9 mouse cellular contexts compared by ENCODE assay signal in the genomic region with DNA sequence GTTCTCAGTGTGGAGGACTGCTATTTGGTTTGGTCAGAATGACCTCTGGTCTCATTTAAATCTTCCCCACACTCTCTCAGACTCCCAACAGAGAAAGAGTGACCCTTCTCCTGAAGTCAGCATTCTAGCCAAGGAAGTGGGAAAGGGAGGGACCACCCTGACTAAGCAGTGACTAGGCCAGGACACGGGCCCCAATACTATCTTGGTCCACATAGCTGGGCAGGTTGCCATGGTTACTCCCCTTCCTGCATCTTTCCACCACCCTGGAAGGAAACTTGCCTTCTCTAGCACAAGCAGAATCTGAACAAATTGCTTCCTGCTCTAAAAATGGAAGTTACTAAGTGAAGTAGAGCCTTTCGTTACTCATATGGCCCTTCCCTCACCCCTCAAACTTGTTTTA. TPM values are rescaled to one million over a fixed set of nuclear protein-coding genes. Genes with fewer than 3 reads are reported as not detected.
A peak's percentile ranks its signal among the peaks of the same experiment; 100 is the strongest.
DNase-seq lines count a peak whose midpoint lies in the region; ATAC-seq and TF ChIP-seq lines count a peak whose summit lies in the region.
"Had no signal": no experiment of that assay in that cellular context is flagged by ENCODE, and none has a peak within 500 bp of the region (broad histone marks: within the 10 kb centered on the region; RNA-seq: fewer than 3 reads in every experiment).

No protein-coding gene starts in this region.

- TF ChIP-seq CTCF in kidney, adult 2 months (conservative IDR thresholded peaks at IDR 0.05; ENCODE audit: insufficient read depth, insufficient read length, low read depth, low read length) = no peak

- H3K4me3 ChIP-seq in kidney, adult 2 months (ENCODE audit: insufficient read depth, low read depth, low read length) = no peak overlapping the region
- H3K4me3 ChIP-seq in stomach, embryonic 15.5 days (replicated peaks) = no peak overlapping the region
- no peak overlapping the region for H3K4me3 ChIP-seq in midbrain, embryonic 15.5 days

- WGBS in kidney, adult 2 months = 26% methylated on average over 2 of the region's 2 CpGs
- 17% methylated on average over 2 of the region's 2 CpGs for WGBS in stomach, embryonic 15.5 days
- 42% methylated on average over 2 of the region's 2 CpGs for WGBS in midbrain, embryonic 15.5 days

- DNase-seq in right cerebral cortex, postnatal 10 days (ENCODE audit: low spot score in 2 of 2) = peak; percentile 58 to 63
- DNase-seq in right cerebral cortex, postnatal 25 days = no peak
- peak; percentile 57 for DNase-seq in gastrocnemius, adult 18-20 months (ENCODE audit: low spot score)
- peak; percentile 90 for DNase-seq in kidney, adult 2 months
- no peak for DNase-seq in thymus, postnatal 10 days (ENCODE audit: low spot score in 2 of 2)
- DNase-seq in left cerebral cortex, adult 8-10 months (ENCODE audit: low spot score in 2 of 2) = no peak

- peaks cover 20% of the 10 kb centered on the region; the same call in 1 of the 2 replicates for H3K4me1 ChIP-seq in kidney, adult 2 months (ENCODE audit: control insufficient read depth, insufficient read depth, low read length)
- H3K4me1 ChIP-seq in stomach, embryonic 15.5 days = peaks cover 12% of the 10 kb centered on the region; the same call in 1 of the 2 replicates
- H3K4me1 ChIP-seq in midbrain, embryonic 15.5 days = peaks cover 7% of the 10 kb centered on the region

- TF ChIP-seq POLR2A in kidney, adult 2 months (IDR thresholded peaks at IDR 0.05; ENCODE audit: low read depth, low read length) = no peak

- no peak overlapping the region for H3K4me2 ChIP-seq in stomach, embryonic 15.5 days
- no peak overlapping the region for H3K4me2 ChIP-seq in midbrain, embryonic 15.5 days

- H3K27ac ChIP-seq in kidney, adult 2 months (ENCODE audit: insufficient read depth, low read depth, low read length) = peak overlapping the region; percentile 81
- no peak overlapping the region for H3K27ac ChIP-seq in stomach, embryonic 15.5 days
- no peak overlapping the region for H3K27ac ChIP-seq in midbrain, embryonic 15.5 days

- no peaks in the 10 kb centered on the region for H3K27me3 ChIP-seq in kidney, adult 2 months (replicated peaks; ENCODE audit: control insufficient read depth, insufficient read depth, low read length)
- H3K27me3 ChIP-seq in stomach, embryonic 15.5 days (replicated peaks) = no peaks in the 10 kb centered on the region
- no peaks in the 10 kb centered on the region for H3K27me3 ChIP-seq in midbrain, embryonic 15.5 days (replicated peaks)

- no peaks in the 10 kb centered on the region for H3K9me3 ChIP-seq in stomach, embryonic 15.5 days
- H3K9me3 ChIP-seq in midbrain, embryonic 15.5 days = no peaks in the 10 kb centered on the region

- ATAC-seq in stomach, embryonic 15.5 days (ENCODE audit: insufficient read depth, low FRiP score, low read depth) = 0 out of 2 replicates have a peak, but pooled peaks have one; percentile 15
- no peak for ATAC-seq in midbrain, embryonic 15.5 days (replicated peaks)

- no peaks in the 10 kb centered on the region; the same call in 1 of the 2 replicates for H3K36me3 ChIP-seq in kidney, adult 2 months (ENCODE audit: control insufficient read depth, insufficient read depth, low read length)
- no peaks in the 10 kb centered on the region for H3K36me3 ChIP-seq in stomach, embryonic 15.5 days
- H3K36me3 ChIP-seq in midbrain, embryonic 15.5 days (replicated peaks) = no peaks in the 10 kb centered on the region

- no peak overlapping the region for H3K9ac ChIP-seq in stomach, embryonic 15.5 days
- H3K9ac ChIP-seq in midbrain, embryonic 15.5 days = no peak overlapping the region

RNA-seq across cellular contexts. Expression of gene C9, which starts 54.5 kb away (rescaled TPM):
- total RNA-seq in gastrocnemius, adult 18-20 months (2021) = not detected
- not detected in 2 replicates for polyA plus RNA-seq in kidney, adult 2 months (2012; rRNA removed)
- 0.86 and 1.2 TPM in 2 replicates for polyA plus RNA-seq in stomach, embryonic 15.5 days (2015; fragmentation: Nextera tagmentation; extraction: Ambion mirVana)
- polyA plus RNA-seq in midbrain, embryonic 15.5 days (2015; fragmentation: Nextera tagmentation; extraction: Ambion mirVana) = not detected in 2 replicates
- not detected for total RNA-seq in left cerebral cortex, adult 8-10 months (2022)
- total RNA-seq: gastrocnemius, postnatal 4 days had no signal

Comparison
In these comparisons a context has a peak if more than half of its experiments do, and no peak if none do; other contexts are left out.
1. DNase-seq: peak in right cerebral cortex, postnatal 10 days (2 of 2), gastrocnemius, adult 18-20 months (single experiment) and kidney, adult 2 months (single experiment); none in right cerebral cortex, postnatal 25 days (single experiment), thymus, postnatal 10 days (0 of 2) and left cerebral cortex, adult 8-10 months (0 of 2).